Mouse (Mus musculus) thymus, postnatal 0 days (tissue): ENCODE measurements around the gene Lrrc57. TPM values are rescaled to one million over a fixed set of nuclear protein-coding genes. Genes with fewer than 3 reads are reported as not detected.
A peak's percentile ranks its signal among the peaks of the same experiment; 100 is the strongest.

Experiments used
- DNase-seq: peaks from one replicate; pipeline ENCODE4 v3.0.0-alpha.2; 2015; ENCODE audit warnings: low spot score
- polyA plus RNA-seq: library from polyadenylated mRNA; unstranded; fragments of >200 nt; fragmentation: Nextera tagmentation; extraction: Ambion mirVana; gene quantifications from 2 replicates; pipeline ENCODE4 v1.2.1, GENCODE M21; 2015

Lrrc57 gene
- 22.0 and 25.2 TPM in 2 replicates for polyA plus RNA-seq

DNA sequence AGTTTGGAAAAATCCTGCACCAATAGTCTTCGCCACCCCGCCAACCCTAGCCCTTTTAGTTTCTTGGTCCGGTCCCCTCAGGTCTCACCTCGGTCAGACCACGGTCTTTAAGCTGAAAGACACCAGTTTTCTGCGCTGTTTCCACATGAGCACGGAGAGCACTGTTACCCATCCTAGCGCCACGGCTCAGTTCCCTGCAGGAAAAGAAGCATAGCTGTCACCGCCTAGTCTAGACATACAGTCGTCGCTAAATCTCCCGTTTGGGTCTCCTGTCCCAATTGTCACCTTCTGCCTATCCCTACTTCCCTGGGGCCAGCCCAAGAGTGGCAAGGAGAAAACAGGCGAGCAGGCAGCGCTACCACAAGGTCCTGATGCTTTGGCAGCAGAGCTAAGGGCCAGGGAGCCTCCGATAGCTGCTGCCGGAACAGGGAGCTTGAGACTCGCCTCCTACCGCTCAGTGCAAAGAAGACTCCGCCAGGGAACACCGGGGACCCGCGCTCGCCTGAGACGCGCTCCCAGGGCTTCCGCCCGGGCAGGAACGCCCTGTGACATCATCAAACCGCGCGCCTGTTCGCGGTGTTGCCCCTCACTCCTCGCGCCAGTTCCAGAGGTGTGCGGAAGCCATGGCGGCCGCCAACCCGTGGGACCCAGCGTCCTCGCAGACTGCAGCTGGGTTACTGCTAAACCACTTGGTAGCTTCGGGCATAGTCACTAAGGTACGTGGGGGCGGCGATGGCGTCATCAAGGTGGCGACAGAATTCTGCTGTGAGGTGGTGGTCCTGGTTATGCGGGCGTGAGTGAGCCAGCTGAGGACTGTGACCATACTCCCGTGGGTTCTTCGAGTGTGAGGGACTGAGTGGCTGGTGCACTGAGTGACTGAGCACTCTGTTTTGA, at the start of gene Lrrc57, which contains the start of gene Haus2:
Lrrc57 (minus strand) TSS at position 691 of the 894 bp plus-strand sequence.
Haus2 (plus strand) TSS at position 554 of the 894 bp plus-strand sequence.
- peak; percentile 95 for DNase-seq

DNA sequence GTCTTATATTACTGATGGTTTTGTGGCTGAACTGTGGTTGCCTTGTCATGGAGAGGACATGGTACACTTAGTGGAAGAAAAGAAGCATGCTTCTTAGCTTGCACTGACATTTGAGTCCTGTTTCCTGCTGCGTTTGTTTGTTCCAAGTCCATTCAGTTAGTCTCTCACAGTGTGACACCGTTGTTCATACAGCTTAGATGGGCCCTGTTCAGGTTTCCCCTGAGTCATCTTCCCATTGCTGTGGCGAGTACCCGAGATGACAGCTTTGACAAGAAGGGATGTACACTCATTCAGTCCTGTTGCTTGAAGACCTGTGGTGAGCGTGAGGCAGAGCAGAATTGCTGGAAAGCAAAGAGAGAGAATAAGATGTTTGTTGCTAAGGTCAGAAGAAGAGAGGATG, 49.2 kb upstream of the Lrrc57 start:
- DNase-seq, result no peak

DNA sequence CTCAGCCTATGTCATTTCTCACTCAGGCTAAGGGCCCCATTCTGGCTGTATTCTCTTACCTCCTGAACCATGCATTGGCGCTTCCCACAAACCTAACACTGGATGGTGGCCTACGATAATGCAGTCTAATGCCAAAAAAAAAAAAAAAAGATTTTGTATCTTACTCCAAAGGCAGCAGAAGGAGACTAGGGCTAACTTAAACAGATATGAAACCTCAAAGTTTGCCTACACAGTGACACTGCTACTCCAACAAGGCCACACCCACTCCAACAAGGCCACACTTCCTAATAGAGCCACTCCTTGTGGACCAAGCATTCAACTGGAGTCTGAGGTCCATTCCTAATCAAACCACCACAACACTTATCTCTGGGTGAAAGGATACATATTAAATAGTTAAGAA, 47.4 kb upstream of the Lrrc57 start:
- DNase-seq, result no peak

DNA sequence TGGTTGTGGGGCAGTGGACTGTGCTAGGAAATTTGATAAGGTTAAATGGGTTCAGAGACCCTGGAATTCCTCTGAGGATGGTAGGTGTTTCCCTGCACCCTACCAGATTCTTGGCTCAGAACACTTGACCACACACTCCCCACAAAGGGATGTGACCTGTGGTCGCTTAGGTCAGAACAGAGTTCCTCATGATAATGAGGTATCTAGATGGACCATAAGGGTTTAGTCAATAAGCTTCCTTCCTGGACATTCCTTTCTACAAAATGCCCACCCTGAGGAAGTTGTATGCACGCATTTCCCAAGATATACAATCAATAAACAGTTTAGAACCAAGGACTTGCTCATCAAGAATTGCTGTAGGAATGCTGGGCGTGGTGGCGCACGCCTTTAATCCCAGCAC, 46.6 kb upstream of the Lrrc57 start:
- no peak for DNase-seq

DNA sequence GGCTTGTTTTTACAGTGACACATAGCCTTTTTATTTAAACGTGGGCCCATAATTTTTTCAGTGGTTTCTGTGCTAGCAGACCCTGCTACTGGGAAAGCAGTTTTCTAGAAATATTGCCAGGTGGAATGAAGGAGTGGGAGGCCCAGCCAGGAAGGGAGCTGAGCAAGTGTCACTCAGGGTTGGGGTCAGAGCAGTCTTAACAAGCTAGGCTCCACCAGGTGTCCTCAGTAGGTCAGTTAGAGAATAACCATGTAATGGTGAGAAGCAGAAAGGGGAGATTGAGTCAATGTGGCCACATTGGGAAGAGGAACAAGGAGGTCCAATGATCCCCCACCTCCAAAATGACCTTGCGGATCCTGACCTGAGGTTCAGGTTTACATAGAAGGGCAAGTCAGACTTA, 45.4 kb upstream of the Lrrc57 start:
- DNase-seq, result no peak

DNA sequence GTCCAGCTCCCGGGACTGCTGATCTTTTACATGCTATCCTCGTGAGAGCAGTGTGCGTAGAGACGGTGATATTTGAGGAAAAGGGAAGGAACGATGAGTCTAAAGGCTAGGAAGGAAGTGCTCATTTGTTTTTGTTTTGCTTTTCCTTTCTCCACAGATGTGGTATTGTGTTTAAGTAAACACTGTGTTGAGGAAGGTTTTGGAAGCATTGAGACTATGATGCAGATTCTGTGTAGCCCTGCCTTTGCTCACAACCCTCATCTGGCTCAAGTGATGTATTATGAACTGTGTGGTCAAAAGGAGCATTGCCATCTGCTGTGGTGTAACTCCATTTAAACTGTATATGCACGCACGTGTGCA, 43.6 kb upstream of the Lrrc57 start:
- no peak for DNase-seq

DNA sequence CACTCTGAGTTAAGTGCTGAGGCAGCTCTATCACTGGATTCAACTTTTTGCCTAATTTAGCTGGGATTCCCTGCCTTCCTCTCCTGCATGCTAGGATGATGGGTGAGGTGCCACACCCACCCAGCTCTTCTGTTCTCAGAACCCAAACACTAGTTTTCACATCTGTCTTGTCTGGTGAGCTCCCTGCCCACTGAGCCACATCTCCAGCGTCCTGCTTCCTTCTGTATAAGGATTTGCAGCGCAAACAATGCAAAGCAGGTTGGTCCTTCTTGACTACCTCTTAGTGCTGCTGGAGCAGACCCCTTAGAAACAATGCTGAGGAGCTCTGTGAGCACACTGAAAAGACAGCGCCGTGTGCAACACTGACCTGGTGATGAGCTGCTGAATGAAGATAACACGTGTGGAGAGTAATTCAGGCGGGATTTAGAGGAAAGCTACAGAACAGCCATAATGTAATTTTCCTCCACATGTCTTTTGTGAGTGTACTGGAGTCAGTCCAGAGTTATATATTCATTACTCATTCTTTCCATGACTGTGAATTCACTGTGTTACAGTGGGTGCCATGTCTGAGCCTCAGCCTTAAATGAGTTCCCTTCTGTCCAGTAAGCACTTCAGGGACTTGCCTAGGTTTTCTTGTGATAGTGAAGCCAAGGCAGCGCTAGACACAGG, 43.1 kb upstream of the Lrrc57 start:
- no peak for DNase-seq

DNA sequence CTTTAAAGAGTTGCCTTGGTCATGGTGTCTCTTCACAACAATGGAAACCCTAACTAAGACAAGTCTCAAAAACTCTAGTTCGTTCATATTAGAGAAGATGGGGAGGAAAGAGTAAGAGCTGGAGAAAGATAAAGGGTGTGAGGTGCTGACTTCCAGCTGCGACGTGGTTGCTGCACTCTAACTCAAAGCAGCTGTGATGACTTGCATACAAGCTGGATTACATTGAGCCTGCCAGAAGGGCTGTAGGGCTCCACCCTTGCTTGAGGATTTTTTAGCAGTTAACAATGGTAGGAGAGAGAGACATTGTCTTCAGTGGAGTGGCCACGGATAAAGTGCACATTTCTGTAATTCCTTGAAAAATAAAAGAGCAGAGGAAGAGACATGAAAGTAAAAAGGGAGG, 37.5 kb upstream of the Lrrc57 start:
- DNase-seq, result no peak

DNA sequence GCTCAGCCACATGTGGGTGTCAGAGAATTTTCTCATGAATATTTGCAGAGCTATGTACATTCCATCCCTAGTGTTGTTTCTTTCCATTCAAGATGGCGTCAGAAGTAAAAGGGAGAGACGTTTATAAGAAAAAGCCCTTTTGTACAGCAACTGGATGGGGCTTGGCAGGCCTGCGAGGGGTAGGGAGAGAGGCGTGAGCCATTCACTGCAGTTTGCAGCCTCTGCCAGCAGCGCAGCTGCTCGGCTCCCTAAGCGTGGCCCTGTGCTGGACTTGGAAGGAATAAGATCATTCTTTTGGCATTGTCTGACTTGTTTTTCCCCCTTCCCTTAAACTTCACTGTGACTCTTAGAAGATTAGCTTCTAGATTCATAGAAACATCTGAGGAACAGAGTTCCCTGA, 34.5 kb upstream of the Lrrc57 start:
- no peak for DNase-seq

DNA sequence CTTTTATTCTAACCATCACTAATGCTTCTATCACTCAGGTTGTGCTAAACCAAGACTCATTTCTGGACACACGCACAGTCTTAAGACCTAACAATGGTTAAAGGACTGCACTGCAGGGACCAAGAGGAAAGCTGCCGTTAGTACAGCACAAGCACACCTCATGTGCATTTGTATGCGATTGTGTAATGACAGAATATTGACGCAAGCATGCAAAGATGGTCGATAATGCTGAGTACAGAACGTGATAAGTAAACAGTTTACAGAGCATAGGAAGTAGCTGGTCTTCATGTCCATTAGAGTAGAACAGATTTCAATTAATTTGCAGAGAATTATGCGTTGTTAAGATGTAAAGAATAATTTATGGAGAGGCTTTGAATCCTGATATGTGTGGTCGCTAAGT, 31.5 kb upstream of the Lrrc57 start:
- no peak for DNase-seq

DNA sequence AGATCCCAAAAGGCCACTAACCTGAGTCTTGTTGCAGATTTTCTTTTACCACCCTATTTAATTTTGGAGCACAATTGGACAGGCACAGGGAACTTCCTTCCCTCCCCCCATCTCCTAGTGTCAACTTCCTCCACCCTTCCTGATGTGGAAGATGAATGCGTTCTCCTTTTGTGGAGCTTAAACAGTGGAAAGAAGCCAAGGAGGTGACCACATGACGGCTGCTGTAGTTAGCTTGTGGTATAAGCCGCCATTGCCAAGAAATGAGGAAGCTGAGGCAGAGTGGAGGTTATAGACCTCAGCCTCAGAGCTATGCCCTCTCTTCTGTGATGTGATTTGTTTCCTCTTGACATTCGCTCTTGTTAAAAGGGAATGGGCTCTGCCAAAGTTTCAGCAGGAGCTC, 22.6 kb upstream of the Lrrc57 start:
- no peak for DNase-seq

DNA sequence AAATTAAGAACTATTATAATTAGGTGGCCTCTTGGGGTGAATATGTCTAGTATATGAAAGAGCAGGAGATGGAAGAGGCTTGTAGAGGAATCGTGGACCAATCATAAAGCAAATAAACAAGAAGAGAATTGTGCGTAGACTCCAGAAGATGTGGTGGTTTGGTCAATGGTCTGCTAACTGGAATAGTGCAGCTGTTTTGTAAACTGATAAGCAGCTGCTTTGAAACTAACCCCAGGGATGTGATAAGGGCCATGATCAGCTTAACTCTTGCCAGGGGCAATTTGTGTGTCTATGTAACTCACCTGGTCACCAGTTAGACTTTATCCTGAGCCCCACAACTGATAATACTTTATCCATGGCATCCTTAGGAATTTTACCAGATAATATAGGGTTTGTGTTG, 22.2 kb upstream of the Lrrc57 start:
- DNase-seq, result no peak

DNA sequence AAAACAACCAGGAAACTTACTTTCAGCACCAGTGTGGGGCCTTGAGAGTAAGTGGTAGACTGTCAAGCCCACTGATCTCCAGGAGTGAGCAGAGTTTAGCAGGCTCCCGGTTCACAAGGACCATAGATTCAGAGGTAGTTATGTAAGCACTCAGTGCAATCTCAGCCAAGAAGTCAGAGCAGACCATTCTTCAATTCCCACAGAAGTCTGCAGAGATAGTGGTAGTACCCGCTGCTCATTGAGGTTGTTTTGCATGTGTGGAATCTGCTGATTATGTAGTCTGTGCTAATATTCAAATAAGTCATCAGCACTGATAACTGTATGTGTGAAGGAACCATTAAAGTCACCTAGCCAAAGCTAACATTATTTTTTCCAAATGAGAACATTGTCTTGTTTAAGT, 21.3 kb upstream of the Lrrc57 start:
- no peak for DNase-seq

DNA sequence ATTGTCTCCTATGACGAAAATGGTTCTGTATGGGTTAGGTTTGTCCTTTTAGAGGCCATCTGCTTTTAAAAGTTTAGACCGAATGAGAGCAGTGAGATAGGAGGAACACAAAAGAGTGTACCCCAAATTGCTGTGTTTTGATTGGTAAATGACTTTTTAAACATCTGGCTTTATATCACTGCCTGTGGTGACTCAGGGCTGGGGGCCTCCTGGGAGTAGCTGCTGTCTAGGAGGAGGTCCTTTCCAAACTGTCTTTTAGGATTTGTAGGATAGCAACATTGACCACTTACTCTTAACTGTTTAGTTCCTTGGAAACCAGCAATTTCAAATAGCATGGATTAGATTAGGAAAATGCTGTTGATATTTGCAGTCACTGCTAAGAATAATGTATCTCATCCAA, 20.9 kb upstream of the Lrrc57 start:
- no peak for DNase-seq

DNA sequence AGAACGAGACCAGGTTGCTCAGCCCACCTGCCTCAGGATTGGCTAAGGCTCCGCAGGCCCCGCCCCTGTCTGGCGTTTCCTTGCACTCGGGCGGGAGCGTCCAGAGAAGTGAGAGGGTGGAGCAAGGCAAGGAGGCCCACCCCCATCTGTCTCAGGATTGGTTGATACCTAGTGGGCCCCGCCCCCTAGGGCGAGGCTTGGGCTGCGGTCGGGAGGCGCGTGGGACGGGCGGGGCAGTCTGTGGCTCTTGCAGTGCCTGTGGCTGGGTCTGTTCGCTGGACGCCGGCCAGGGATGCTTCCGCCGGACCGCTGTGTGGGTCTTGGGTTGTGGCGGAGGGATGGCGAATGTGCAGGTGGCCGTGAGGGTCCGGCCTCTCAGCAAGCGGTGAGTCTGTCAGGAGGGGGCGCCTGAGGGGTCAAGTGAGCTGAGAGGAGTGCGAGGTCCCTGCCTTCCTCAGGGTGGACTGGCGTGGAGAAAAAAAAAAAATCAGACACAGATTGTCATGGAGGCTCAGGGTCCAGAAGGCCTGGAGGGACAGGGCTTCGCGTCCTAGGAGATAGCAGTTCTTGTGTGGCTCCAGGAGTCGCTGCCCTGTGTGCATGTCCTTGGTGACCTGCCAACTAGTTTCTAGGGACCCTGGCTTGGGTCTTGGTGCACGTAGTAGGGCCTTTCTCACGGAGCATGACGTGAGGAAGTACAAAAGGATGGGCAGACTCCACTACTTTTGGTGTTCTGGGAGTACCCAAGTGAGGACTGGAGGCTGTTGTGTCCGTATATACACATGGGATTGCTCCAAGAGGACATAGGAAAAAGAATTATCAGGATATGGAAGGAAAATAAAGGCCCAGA, 19.8 kb upstream of the Lrrc57 start, which contains the start of gene Stard9:
Stard9 (plus strand) TSS at position 236 of the 850 bp plus-strand sequence.
- DNase-seq, result peak; percentile 99

DNA sequence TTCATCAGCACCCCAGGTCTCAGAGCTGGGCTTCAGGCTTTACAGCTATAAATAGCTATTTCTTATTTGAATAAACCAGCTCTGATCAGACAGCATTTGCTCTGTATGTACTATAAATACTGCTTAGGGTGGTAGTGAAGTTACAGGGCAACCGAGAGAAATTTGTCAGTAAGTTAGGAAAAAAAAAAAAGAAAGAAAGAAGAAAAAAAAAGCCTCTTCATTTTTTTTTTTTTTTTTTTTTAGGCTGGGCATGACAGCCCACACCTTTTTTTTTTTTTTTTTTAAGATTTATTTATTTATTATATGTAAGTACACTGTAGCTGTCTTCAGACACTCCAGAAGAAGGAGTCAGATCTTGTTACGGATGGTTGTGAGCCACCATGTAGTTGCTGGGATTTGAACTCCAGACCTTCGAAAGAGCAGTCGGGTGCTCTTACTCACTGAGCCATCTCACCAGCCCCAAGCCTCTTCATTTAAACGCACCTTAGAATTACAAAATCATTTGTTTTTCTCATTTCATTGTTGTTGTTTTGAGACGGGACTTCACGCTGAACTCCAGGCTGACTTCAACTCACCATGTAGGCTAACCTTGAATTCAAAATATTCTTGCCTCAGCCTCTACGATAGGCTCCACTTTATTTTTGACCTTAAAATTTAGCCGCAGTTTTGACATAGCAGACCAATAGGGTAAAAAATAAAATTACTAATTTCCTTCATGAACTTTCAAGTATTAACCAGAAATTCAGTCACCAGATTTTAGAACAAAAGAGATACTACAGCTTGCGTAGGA, 19.0 kb upstream of the Lrrc57 start:
- DNase-seq, result no peak

DNA sequence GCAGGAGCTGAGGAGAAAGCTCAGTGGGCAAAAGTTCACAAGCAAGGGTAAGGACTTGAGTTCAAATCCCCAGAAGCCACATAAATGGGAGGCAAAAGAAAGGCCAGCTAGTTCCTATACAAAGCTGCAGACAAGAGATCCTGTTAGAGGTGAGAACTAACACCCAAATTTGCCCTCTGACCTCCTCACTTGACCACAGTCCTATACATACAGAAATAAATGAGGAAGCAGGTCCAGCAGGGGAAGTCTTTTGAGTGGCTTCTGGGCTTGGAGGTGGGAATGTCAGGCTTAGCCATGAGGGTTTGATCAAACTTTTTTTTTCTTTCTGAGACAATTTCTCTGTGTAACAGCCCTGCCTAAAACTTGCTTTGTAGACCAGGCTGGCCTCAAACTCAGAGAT, 13.6 kb upstream of the Lrrc57 start:
- no peak for DNase-seq

DNA sequence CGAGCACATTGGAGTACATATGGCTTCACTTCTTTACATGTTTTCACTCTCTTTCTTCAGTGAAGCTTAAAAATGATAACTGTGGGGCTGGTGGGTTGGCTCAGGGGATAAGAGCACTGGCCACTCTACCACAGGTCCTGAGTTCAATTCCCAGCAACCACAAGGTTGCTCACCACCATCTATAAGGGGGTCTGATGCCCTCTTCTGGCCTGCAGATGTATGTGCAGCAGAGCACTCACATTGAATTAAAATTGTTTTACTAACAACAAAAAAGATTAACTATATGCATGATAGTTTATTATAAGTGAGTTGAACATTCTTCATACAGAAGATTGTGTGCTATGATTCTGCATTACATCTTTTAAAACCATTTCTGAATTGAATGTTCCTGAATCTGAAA, 10.2 kb upstream of the Lrrc57 start:
- no peak for DNase-seq

DNA sequence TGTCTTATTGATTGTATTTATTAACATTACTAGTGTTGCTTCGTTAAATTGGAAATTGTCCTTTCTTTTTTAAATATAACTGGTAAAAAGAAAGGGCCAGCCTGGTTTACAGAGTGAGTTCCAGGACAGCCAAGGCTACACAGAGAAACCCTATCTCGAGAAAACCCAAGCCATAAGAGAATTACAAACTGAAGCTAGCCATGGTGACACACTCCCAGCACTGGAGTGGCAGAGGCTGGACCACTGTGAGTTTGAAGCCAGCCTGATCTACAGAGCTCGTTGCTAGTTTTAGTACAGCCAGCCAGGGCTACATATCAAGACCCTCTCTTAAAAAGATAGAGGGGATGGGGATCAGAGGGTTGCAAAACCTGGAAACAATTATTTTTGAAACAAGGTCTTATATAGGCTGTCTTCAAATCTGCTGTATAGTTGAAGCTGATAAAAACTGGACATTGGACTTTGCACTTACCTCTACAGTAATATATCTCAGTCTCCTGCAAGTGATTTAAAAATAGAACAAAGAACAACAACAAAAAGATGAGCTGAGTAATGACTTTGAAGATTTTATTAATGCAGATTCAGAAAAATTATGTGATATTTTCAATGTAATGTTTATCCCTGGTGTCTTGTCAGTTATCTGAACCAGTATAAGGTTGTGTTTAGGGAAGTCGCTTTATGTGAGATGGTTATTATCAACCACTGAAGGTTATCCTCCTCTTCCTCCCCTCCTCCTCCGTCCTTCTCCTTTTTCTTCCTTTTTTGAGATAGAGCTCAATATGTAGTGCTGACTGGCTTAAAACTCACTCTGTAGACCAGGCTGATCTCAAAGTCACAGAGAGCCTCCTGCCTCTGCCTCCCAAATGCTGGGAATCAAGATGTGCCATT, 7.2 kb upstream of the Lrrc57 start:
- DNase-seq, result no peak
